ENCODE assay signal across 7 mouse cellular contexts in genomic region chr19:29101591-29101990, GRCm38 (mm10). TPM values are rescaled to one million over a fixed set of nuclear protein-coding genes. Genes with fewer than 3 reads are reported as not detected.
DNase-seq lines count a peak whose midpoint lies in the region; ATAC-seq and TF ChIP-seq lines count a peak whose summit lies in the region.

No protein-coding gene starts in this region.

- no peak for TF ChIP-seq CTCF in lung, postnatal 0 days (IDR thresholded peaks at IDR 0.05)

- H3K27ac ChIP-seq in lung, embryonic 15.5 days, result no peak overlapping the region; the same call in 1 of the 2 replicates
- H3K27ac ChIP-seq in lung, postnatal 0 days (ENCODE audit: low read length), result peak overlapping the region; percentile 64

- no peak for TF ChIP-seq EP300 in lung, postnatal 0 days (IDR thresholded peaks at IDR 0.05)

- DNase-seq in lung, adult 18-20 months, result no peak
- DNase-seq in brain, adult 2 months (ENCODE audit: low read depth, low spot score), result peak; percentile 58
- peak; percentile 27 for DNase-seq in forelimb bud, embryonic 11.5 days (ENCODE audit: low read depth, low spot score)
- DNase-seq in lung, postnatal 0 days (ENCODE audit: low spot score), result peak; percentile 38
- DNase-seq in natural killer cell, adult 2 months (ENCODE audit: low spot score in 2 of 2), result no peak
- DNase-seq in cerebellum, adult 9-11 months, result no peak

- peak; percentile 10; the same call in 1 of the 2 replicates for ATAC-seq in lung, embryonic 15.5 days (ENCODE audit: borderline replicate concordance, extremely low read depth, low FRiP score, low TSS enrichment)
- peak; percentile 8 for ATAC-seq in lung, postnatal 0 days

- H3K36me3 ChIP-seq in lung, embryonic 15.5 days, result no peaks in the 10 kb centered on the region
- H3K36me3 ChIP-seq in lung, postnatal 0 days (ENCODE audit: insufficient read depth, low read length), result no peaks in the 10 kb centered on the region

- H3K4me1 ChIP-seq in lung, embryonic 15.5 days, result peaks cover 13% of the 10 kb centered on the region
- no peaks in the 10 kb centered on the region; the same call in 1 of the 2 replicates for H3K4me1 ChIP-seq in lung, postnatal 0 days (ENCODE audit: insufficient read depth, low read depth, low read length)

- peak overlapping the region; percentile 63 for H3K9ac ChIP-seq in lung, embryonic 15.5 days
- peak overlapping the region; percentile 60 for H3K9ac ChIP-seq in lung, postnatal 0 days (replicated peaks; ENCODE audit: low read depth)

- no peaks in the 10 kb centered on the region for H3K27me3 ChIP-seq in lung, embryonic 15.5 days
- no peaks in the 10 kb centered on the region for H3K27me3 ChIP-seq in lung, postnatal 0 days (replicated peaks; ENCODE audit: insufficient read depth, low read length)

- no peaks in the 10 kb centered on the region for H3K9me3 ChIP-seq in lung, embryonic 15.5 days
- H3K9me3 ChIP-seq in lung, postnatal 0 days (ENCODE audit: low read length), result no peaks in the 10 kb centered on the region

- peak overlapping the region; percentile 81 for H3K4me3 ChIP-seq in lung, embryonic 15.5 days
- H3K4me3 ChIP-seq in lung, postnatal 0 days (ENCODE audit: low read depth, low read length), result peak overlapping the region; percentile 89

- 5% methylated on average over 27 of the region's 27 CpGs for WGBS in lung, embryonic 15.5 days
- WGBS in lung, postnatal 0 days, result under 1% methylated on average over 26 of the region's 27 CpGs

- peak overlapping the region; percentile 77 for H3K4me2 ChIP-seq in lung, embryonic 15.5 days
- H3K4me2 ChIP-seq in lung, postnatal 0 days (replicated peaks; ENCODE audit: low read depth, low read length), result peak overlapping the region; percentile 95

RNA-seq across cellular contexts. Expression of gene Rcl1, which starts 0.4 kb away (rescaled TPM):
- 51.4 and 51.5 TPM in 2 replicates for polyA plus RNA-seq in lung, embryonic 15.5 days (2015; fragmentation: Nextera tagmentation; extraction: Ambion mirVana)
- 19.3 and 20.1 TPM in 2 replicates for polyA plus RNA-seq in lung, postnatal 0 days (2015; fragmentation: Nextera tagmentation; extraction: Ambion mirVana)

RNA-seq across cellular contexts. Expression of gene Ak3, which starts 53.8 kb away (rescaled TPM):
- polyA plus RNA-seq in lung, embryonic 15.5 days (2015; fragmentation: Nextera tagmentation; extraction: Ambion mirVana), result 71.4 and 80.3 TPM in 2 replicates
- polyA plus RNA-seq in lung, postnatal 0 days (2015; fragmentation: Nextera tagmentation; extraction: Ambion mirVana), result 79.3 and 81.1 TPM in 2 replicates

Comparison
In these comparisons a context has a peak if more than half of its experiments do, and no peak if none do; other contexts are left out.
1. DNase-seq: peak in brain, adult 2 months (single experiment), forelimb bud, embryonic 11.5 days (single experiment) and lung, postnatal 0 days (single experiment); none in lung, adult 18-20 months (0 of 2), natural killer cell, adult 2 months (0 of 2) and cerebellum, adult 9-11 months (single experiment).